Mouse (Mus musculus) thymus, adult 2 months (tissue): ENCODE measurements around the gene Ldhd.

Experiments used
- CTCF ChIP-seq: fragments of 200-500 bp; IDR thresholded peaks from 2 replicates; pipeline ENCODE4 v1.5.1; 2012; ENCODE audit warnings: mild to moderate bottlenecking, control low read depth, low read length, moderate library complexity, borderline replicate concordance; ENCODE audit not compliant: control insufficient read depth, poor library complexity, insufficient read depth; ENCODE audit errors: extremely low read depth
- POLR2A ChIP-seq: fragments of 200-500 bp; IDR thresholded peaks from 2 replicates; pipeline ENCODE4 v1.6.1; 2012; ENCODE audit warnings: mild to moderate bottlenecking, low read length, control low read depth, moderate library complexity; ENCODE audit not compliant: control insufficient read depth, poor library complexity, insufficient read depth; ENCODE audit errors: extremely low read depth

DNA sequence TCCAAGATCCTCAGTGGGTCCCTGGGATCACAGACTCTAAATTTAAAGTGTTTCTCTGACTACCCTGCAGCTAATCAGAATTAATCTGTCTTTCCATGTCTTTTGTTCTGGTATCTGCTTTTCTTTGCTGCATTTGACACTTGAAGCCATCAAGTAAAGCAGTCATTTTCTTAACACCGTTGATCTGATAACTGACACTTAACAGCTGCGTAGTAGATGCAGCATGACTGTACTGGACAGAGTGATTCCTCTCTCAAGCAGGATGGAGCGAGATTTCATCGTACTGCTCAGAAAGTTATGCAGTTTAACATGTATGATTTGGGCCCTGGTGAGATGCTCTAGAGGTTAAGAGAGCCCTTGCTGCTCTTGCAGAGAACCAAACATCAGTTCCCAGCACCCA is 54.7 kb downstream of the Ldhd start:
- TF ChIP-seq POLR2A = no peak
- no peak for TF ChIP-seq CTCF
